Mouse (Mus musculus): ENCODE results near the gene Fancd2. TPM values are rescaled to one million over a fixed set of nuclear protein-coding genes. Genes with fewer than 3 reads are reported as not detected.

Gene Fancd2
- polyA plus RNA-seq, 1 experiment, result 13.3 TPM

- no peaks in the 10 kb centered on the region for H3K27me3 ChIP-seq (ENCODE audit: control insufficient read depth, insufficient read depth, low read length)
- no peak for DNase-seq
- TF ChIP-seq CTCF (IDR thresholded peaks at IDR 0.05; ENCODE audit: borderline replicate concordance, control insufficient read depth, extremely low read depth, insufficient read depth, low read length, poor library complexity) (no peak), POLR2A (IDR thresholded peaks at IDR 0.05; ENCODE audit: control insufficient read depth, extremely low read depth, insufficient read depth, low read length, poor library complexity) (no peak)
- peaks cover 16% of the 10 kb centered on the region for H3K4me1 ChIP-seq (replicated peaks; ENCODE audit: control insufficient read depth, insufficient read depth, low read length)
- no peak overlapping the region for H3K27ac ChIP-seq (ENCODE audit: control insufficient read depth, insufficient read depth, low read length)
- WGBS, result 7% methylated on average over 1 of the region's 1 CpGs
- no peak overlapping the region for H3K4me3 ChIP-seq (ENCODE audit: control insufficient read depth, insufficient read depth, low read length)
- H3K36me3 ChIP-seq (ENCODE audit: control insufficient read depth, insufficient read depth, low read length), result no peaks in the 10 kb centered on the region
Measured at GRCm38 (mm10) chr6:113505689-113506088, 25.8 kb upstream of the Fancd2 start.

- no peaks in the 10 kb centered on the region for H3K27me3 ChIP-seq (ENCODE audit: control insufficient read depth, insufficient read depth, low read length)
- H3K4me1 ChIP-seq (replicated peaks; ENCODE audit: control insufficient read depth, insufficient read depth, low read length), result peaks cover 16% of the 10 kb centered on the region
- no peak for DNase-seq
- H3K36me3 ChIP-seq (ENCODE audit: control insufficient read depth, insufficient read depth, low read length), result no peaks in the 10 kb centered on the region
- no peak overlapping the region for H3K27ac ChIP-seq (ENCODE audit: control insufficient read depth, insufficient read depth, low read length)
- no peak for TF ChIP-seq POLR2A (IDR thresholded peaks at IDR 0.05; ENCODE audit: control insufficient read depth, extremely low read depth, insufficient read depth, low read length, poor library complexity)
- TF ChIP-seq CTCF (IDR thresholded peaks at IDR 0.05; ENCODE audit: borderline replicate concordance, control insufficient read depth, extremely low read depth, insufficient read depth, low read length, poor library complexity), result no peak
- no peak overlapping the region for H3K4me3 ChIP-seq (ENCODE audit: control insufficient read depth, insufficient read depth, low read length)
Measured at GRCm38 (mm10) chr6:113507130-113507529, 24.4 kb upstream of the Fancd2 start.

GRCm38 (mm10) chr6:113508272-113508946, 23.1 kb upstream of the Fancd2 start:
- TF ChIP-seq CTCF (IDR thresholded peaks at IDR 0.05; ENCODE audit: borderline replicate concordance, control insufficient read depth, extremely low read depth, insufficient read depth, low read length, poor library complexity) (no peak), POLR2A (IDR thresholded peaks at IDR 0.05; ENCODE audit: control insufficient read depth, extremely low read depth, insufficient read depth, low read length, poor library complexity) (0 out of 2 replicates have a peak, but pooled peaks have one; percentile 15)
- WGBS, result 73% methylated on average over 7 of the region's 7 CpGs
- Histone ChIP-seq H3K27me3 (ENCODE audit: control insufficient read depth, insufficient read depth, low read length) (no peaks in the 10 kb centered on the region), H3K4me1 (replicated peaks; ENCODE audit: control insufficient read depth, insufficient read depth, low read length) (peaks cover 16% of the 10 kb centered on the region), H3K27ac (ENCODE audit: control insufficient read depth, insufficient read depth, low read length) (peak overlapping the region; percentile 6), H3K36me3 (ENCODE audit: control insufficient read depth, insufficient read depth, low read length) (peaks cover 2% of the 10 kb centered on the region; the same call in 1 of the 2 replicates), H3K4me3 (ENCODE audit: control insufficient read depth, insufficient read depth, low read length) (no peak overlapping the region)
- DNase-seq, result no peak

- DNase-seq, result no peak
- H3K4me3 ChIP-seq (ENCODE audit: control insufficient read depth, insufficient read depth, low read length), result no peak overlapping the region
- H3K27ac ChIP-seq (ENCODE audit: control insufficient read depth, insufficient read depth, low read length), result peak overlapping the region; percentile 6; the same call in 1 of the 2 replicates
- WGBS, result 41% methylated on average over 5 of the region's 5 CpGs
- TF ChIP-seq CTCF (IDR thresholded peaks at IDR 0.05; ENCODE audit: borderline replicate concordance, control insufficient read depth, extremely low read depth, insufficient read depth, low read length, poor library complexity) (no peak), POLR2A (IDR thresholded peaks at IDR 0.05; ENCODE audit: control insufficient read depth, extremely low read depth, insufficient read depth, low read length, poor library complexity) (no peak)
- peaks cover 16% of the 10 kb centered on the region for H3K4me1 ChIP-seq (replicated peaks; ENCODE audit: control insufficient read depth, insufficient read depth, low read length)
- H3K27me3 ChIP-seq (ENCODE audit: control insufficient read depth, insufficient read depth, low read length), result no peaks in the 10 kb centered on the region
- peaks cover 7% of the 10 kb centered on the region; the same call in 1 of the 2 replicates for H3K36me3 ChIP-seq (ENCODE audit: control insufficient read depth, insufficient read depth, low read length)
Measured at GRCm38 (mm10) chr6:113508947-113509280, 22.6 kb upstream of the Fancd2 start.

- 97% methylated on average over 6 of the region's 6 CpGs for WGBS
Measured at GRCm38 (mm10) chr6:113513944-113514343, 17.5 kb upstream of the Fancd2 start.

GRCm38 (mm10) chr6:113514600-113514999, 16.9 kb upstream of the Fancd2 start:
- TF ChIP-seq POLR2A (IDR thresholded peaks at IDR 0.05; ENCODE audit: control insufficient read depth, extremely low read depth, insufficient read depth, low read length, poor library complexity), result no peak
- no peak for TF ChIP-seq CTCF (IDR thresholded peaks at IDR 0.05; ENCODE audit: borderline replicate concordance, control insufficient read depth, extremely low read depth, insufficient read depth, low read length, poor library complexity)
- Histone ChIP-seq H3K4me3 (ENCODE audit: control insufficient read depth, insufficient read depth, low read length) (no peak overlapping the region), H3K4me1 (replicated peaks; ENCODE audit: control insufficient read depth, insufficient read depth, low read length) (peaks cover 20% of the 10 kb centered on the region), H3K27ac (ENCODE audit: control insufficient read depth, insufficient read depth, low read length) (no peak overlapping the region), H3K36me3 (ENCODE audit: control insufficient read depth, insufficient read depth, low read length) (peaks cover 49% of the 10 kb centered on the region), H3K27me3 (ENCODE audit: control insufficient read depth, insufficient read depth, low read length) (no peaks in the 10 kb centered on the region)
- DNase-seq, result no peak
- WGBS, result 78% methylated on average over 3 of the region's 3 CpGs

More at GRCm38 (mm10) chr6:113513944-113514343, 17.5 kb upstream of the Fancd2 start:
- no peaks in the 10 kb centered on the region for H3K27me3 ChIP-seq (ENCODE audit: control insufficient read depth, insufficient read depth, low read length)
- DNase-seq, result no peak
- H3K4me3 ChIP-seq (ENCODE audit: control insufficient read depth, insufficient read depth, low read length), result no peak overlapping the region
- TF ChIP-seq CTCF (IDR thresholded peaks at IDR 0.05; ENCODE audit: borderline replicate concordance, control insufficient read depth, extremely low read depth, insufficient read depth, low read length, poor library complexity) (no peak), POLR2A (IDR thresholded peaks at IDR 0.05; ENCODE audit: control insufficient read depth, extremely low read depth, insufficient read depth, low read length, poor library complexity) (no peak)
- H3K27ac ChIP-seq (ENCODE audit: control insufficient read depth, insufficient read depth, low read length), result no peak overlapping the region
- peaks cover 23% of the 10 kb centered on the region for H3K4me1 ChIP-seq (replicated peaks; ENCODE audit: control insufficient read depth, insufficient read depth, low read length)
- peaks cover 42% of the 10 kb centered on the region for H3K36me3 ChIP-seq (ENCODE audit: control insufficient read depth, insufficient read depth, low read length)

Measured in thymus, adult 2 months (tissue).